Mouse (Mus musculus) hindbrain, embryonic 15.5 days (tissue): ENCODE data around the gene Gmeb2. TPM values are rescaled to one million over a fixed set of nuclear protein-coding genes. Genes with fewer than 3 reads are reported as not detected.
A peak's percentile ranks its signal among the peaks of the same experiment; 100 is the strongest.

Experiments
- ATAC-seq: fragments of 200-750 bp; cut with Nextera tagmentation; 2 replicates; pipeline ENCODE4 v1.8.0; 2017; ENCODE audit warnings: low read depth, moderate number of reproducible peaks, moderate TSS enrichment; ENCODE audit not compliant: low FRiP score
- H3K27ac ChIP-seq: fragments of 300-500 bp; sonication (generic); replicated peaks from 2 replicates; pipeline ENCODE4 v1.5.1; 2015; ENCODE audit warnings: mild to moderate bottlenecking, inconsistent platforms
- H3K27me3 ChIP-seq: fragments of 300-500 bp; sonication (generic); 2 replicates; pipeline ENCODE4 v1.6.1; 2015; ENCODE audit warnings: control low read depth, inconsistent platforms
- H3K36me3 ChIP-seq: fragments of 300-500 bp; sonication (generic); 2 replicates; pipeline ENCODE4 v1.6.1; 2015; ENCODE audit warnings: control low read depth, inconsistent platforms
- H3K4me1 ChIP-seq: fragments of 300-500 bp; sonication (generic); replicated peaks from 2 replicates; pipeline ENCODE4 v1.6.1; 2015; ENCODE audit warnings: control low read depth, inconsistent platforms
- H3K4me2 ChIP-seq: fragments of 300-500 bp; sonication (generic); 2 replicates; pipeline ENCODE4 v1.6.1; 2015; ENCODE audit warnings: moderate library complexity, mild to moderate bottlenecking, inconsistent platforms
- H3K4me3 ChIP-seq: fragments of 300-500 bp; sonication (generic); 2 replicates; pipeline ENCODE4 v1.5.1; 2015; ENCODE audit warnings: mild to moderate bottlenecking, inconsistent platforms
- H3K9ac ChIP-seq: fragments of 300-500 bp; sonication (generic); 2 replicates; pipeline ENCODE4 v1.6.1; 2015; ENCODE audit warnings: inconsistent platforms
- H3K9me3 ChIP-seq: fragments of 300-500 bp; sonication (generic); 2 replicates; pipeline ENCODE4 v1.6.1; 2016; ENCODE audit warnings: control low read depth, inconsistent platforms
- WGBS: fragments of 180-500 bp; shearing (Covaris S2); methylation state at CpG from one replicate; pipeline ENCODE4 v1.1.7; 2015; 5-methylcytosine and 5-hydroxymethylcytosine counted together
- polyA plus RNA-seq: library from polyadenylated mRNA; unstranded; fragments of >200 nt; fragmentation: Nextera tagmentation; extraction: Ambion mirVana; gene quantifications from 2 replicates; pipeline ENCODE4 v1.2.1, GENCODE M21; 2015

Gmeb2 gene
- polyA plus RNA-seq, 1 experiment from 2014 or later: 15.1 TPM

GRCm38 (mm10) chr2:181238091-181238610 lies 49.7 kb downstream of the Gmeb2 start:
- Histone ChIP-seq H3K9me3 (no peaks in the 10 kb centered on the region), H3K36me3 (no peaks in the 10 kb centered on the region), H3K4me3 (no peak overlapping the region), H3K4me1 (no peaks in the 10 kb centered on the region), H3K4me2 (no peak overlapping the region), H3K9ac (no peak overlapping the region), H3K27me3 (no peaks in the 10 kb centered on the region), H3K27ac (no peak overlapping the region)
- WGBS: 64% methylated on average over 10 of the region's 10 CpGs
- no peak for ATAC-seq

GRCm38 (mm10) chr2:181237251-181238014 lies 50.4 kb downstream of the Gmeb2 start:
- no peak overlapping the region for H3K4me2 ChIP-seq
- no peaks in the 10 kb centered on the region for H3K9me3 ChIP-seq
- 90% methylated on average over 17 of the region's 17 CpGs for WGBS
- no peak overlapping the region for H3K9ac ChIP-seq
- H3K27ac ChIP-seq: no peak overlapping the region
- H3K4me3 ChIP-seq: no peak overlapping the region
- no peaks in the 10 kb centered on the region for H3K4me1 ChIP-seq
- H3K36me3 ChIP-seq: no peaks in the 10 kb centered on the region
- no peaks in the 10 kb centered on the region for H3K27me3 ChIP-seq
- ATAC-seq: no peak

- H3K4me1 ChIP-seq: no peaks in the 10 kb centered on the region
- H3K36me3 ChIP-seq: no peaks in the 10 kb centered on the region
- no peaks in the 10 kb centered on the region for H3K9me3 ChIP-seq
- H3K27me3 ChIP-seq: no peaks in the 10 kb centered on the region
- no peak overlapping the region for H3K4me2 ChIP-seq
- no peak overlapping the region for H3K27ac ChIP-seq
- H3K4me3 ChIP-seq: no peak overlapping the region
- H3K9ac ChIP-seq: no peak overlapping the region
- ATAC-seq: no peak
- 89% methylated on average over 23 of the region's 23 CpGs for WGBS
Measured at GRCm38 (mm10) chr2:181235681-181236566, 51.9 kb downstream of the Gmeb2 start.

- no peaks in the 10 kb centered on the region for H3K27me3 ChIP-seq
- no peak for ATAC-seq
- no peaks in the 10 kb centered on the region for H3K36me3 ChIP-seq
- H3K9me3 ChIP-seq: no peaks in the 10 kb centered on the region
- H3K4me1 ChIP-seq: no peaks in the 10 kb centered on the region
- H3K27ac ChIP-seq: no peak overlapping the region
- no peak overlapping the region for H3K4me2 ChIP-seq
- H3K4me3 ChIP-seq: no peak overlapping the region
- no peak overlapping the region for H3K9ac ChIP-seq
- WGBS: 96% methylated on average over 11 of the region's 11 CpGs
Measured at GRCm38 (mm10) chr2:181234680-181235079, 53.2 kb downstream of the Gmeb2 start.

GRCm38 (mm10) chr2:181233443-181233842 lies 54.4 kb downstream of the Gmeb2 start:
- 92% methylated on average over 15 of the region's 15 CpGs for WGBS
- ATAC-seq: no peak

GRCm38 (mm10) chr2:181231171-181231570 lies 56.7 kb downstream of the Gmeb2 start:
- Histone ChIP-seq H3K27me3 (no peaks in the 10 kb centered on the region), H3K4me1 (no peaks in the 10 kb centered on the region), H3K9me3 (no peaks in the 10 kb centered on the region), H3K36me3 (no peaks in the 10 kb centered on the region), H3K4me2 (no peak overlapping the region), H3K4me3 (no peak overlapping the region), H3K9ac (no peak overlapping the region), H3K27ac (no peak overlapping the region)
- WGBS: 70% methylated on average over 20 of the region's 20 CpGs
- no peak for ATAC-seq

More at GRCm38 (mm10) chr2:181233443-181233842, 54.4 kb downstream of the Gmeb2 start:
- Histone ChIP-seq H3K4me2 (no peak overlapping the region), H3K27me3 (no peaks in the 10 kb centered on the region), H3K36me3 (no peaks in the 10 kb centered on the region), H3K9ac (no peak overlapping the region), H3K4me1 (no peaks in the 10 kb centered on the region), H3K27ac (no peak overlapping the region), H3K9me3 (no peaks in the 10 kb centered on the region), H3K4me3 (no peak overlapping the region)

GRCm38 (mm10) chr2:181228335-181228734 lies 59.5 kb downstream of the Gmeb2 start:
- no peak for ATAC-seq
- H3K4me3 ChIP-seq: no peak overlapping the region
- H3K36me3 ChIP-seq: no peaks in the 10 kb centered on the region
- WGBS: 76% methylated on average over 1 of the region's 1 CpGs
- no peaks in the 10 kb centered on the region for H3K27me3 ChIP-seq
- H3K9me3 ChIP-seq: no peaks in the 10 kb centered on the region
- no peak overlapping the region for H3K4me2 ChIP-seq
- H3K9ac ChIP-seq: no peak overlapping the region
- H3K4me1 ChIP-seq: no peaks in the 10 kb centered on the region
- no peak overlapping the region for H3K27ac ChIP-seq

GRCm38 (mm10) chr2:181227122-181227521 lies 60.7 kb downstream of the Gmeb2 start:
- H3K27me3 ChIP-seq: no peaks in the 10 kb centered on the region
- H3K4me3 ChIP-seq: no peak overlapping the region
- WGBS: 91% methylated on average over 3 of the region's 3 CpGs
- H3K9ac ChIP-seq: no peak overlapping the region
- no peak overlapping the region for H3K4me2 ChIP-seq
- no peaks in the 10 kb centered on the region for H3K36me3 ChIP-seq
- H3K4me1 ChIP-seq: no peaks in the 10 kb centered on the region
- H3K9me3 ChIP-seq: no peaks in the 10 kb centered on the region
- H3K27ac ChIP-seq: no peak overlapping the region
- no peak for ATAC-seq

GRCm38 (mm10) chr2:181224994-181225393 lies 62.8 kb downstream of the Gmeb2 start:
- Histone ChIP-seq H3K4me1 (peaks cover 6% of the 10 kb centered on the region), H3K27me3 (no peaks in the 10 kb centered on the region), H3K9me3 (no peaks in the 10 kb centered on the region), H3K27ac (no peak overlapping the region), H3K4me3 (no peak overlapping the region), H3K36me3 (no peaks in the 10 kb centered on the region), H3K9ac (no peak overlapping the region), H3K4me2 (no peak overlapping the region)
- 96% methylated on average over 2 of the region's 2 CpGs for WGBS
- no peak for ATAC-seq

- Histone ChIP-seq H3K27ac (no peak overlapping the region), H3K27me3 (0 out of 2 replicates have a peak, but pooled peaks cover 2% of the 10 kb centered on the region), H3K36me3 (no peaks in the 10 kb centered on the region), H3K4me2 (peak overlapping the region; percentile 62), H3K9me3 (no peaks in the 10 kb centered on the region), H3K9ac (no peak overlapping the region), H3K4me3 (peak overlapping the region; percentile 29; the same call in 1 of the 2 replicates), H3K4me1 (peaks cover 14% of the 10 kb centered on the region)
- WGBS: 44% methylated on average over 2 of the region's 2 CpGs
- ATAC-seq: no peak
Measured at GRCm38 (mm10) chr2:181220361-181220760, 67.5 kb downstream of the Gmeb2 start.

GRCm38 (mm10) chr2:181219538-181220216 lies 68.2 kb downstream of the Gmeb2 start, which contains the start of gene Fndc11:
Fndc11 (plus strand) TSS chr2:181220013.
- Histone ChIP-seq H3K4me1 (peaks cover 14% of the 10 kb centered on the region), H3K9me3 (no peaks in the 10 kb centered on the region), H3K36me3 (no peaks in the 10 kb centered on the region), H3K27ac (peak within 1 kb of the TSS; percentile 49), H3K4me2 (peak within 1 kb of the TSS; percentile 62), H3K27me3 (0 out of 2 replicates have a peak, but pooled peaks cover 2% of the 10 kb centered on the region), H3K9ac (peak within 1 kb of the TSS; percentile 11; the same call in 1 of the 2 replicates), H3K4me3 (peak within 1 kb of the TSS; percentile 29)
- peak; percentile 88 for ATAC-seq
- WGBS: 3% methylated on average over 25 of the region's 25 CpGs
